Mouse (Mus musculus) thymus, postnatal 14 days (tissue): ENCODE measurements at regions not wholly inside any gene's neighbourhood (a gene's known extent, or its start where the extent isn't known, plus 50 kb on each side); places are given as distances from the start of the nearest gene placed in this dataset.

Experiments used
- DNase-seq: peaks from one replicate; pipeline ENCODE4 v3.0.0; 2021

- no peak for DNase-seq
These were observed 89.9 kb upstream of the Mef2a start for GRCm38 (mm10) chr7:67462591-67462990.

DNA sequence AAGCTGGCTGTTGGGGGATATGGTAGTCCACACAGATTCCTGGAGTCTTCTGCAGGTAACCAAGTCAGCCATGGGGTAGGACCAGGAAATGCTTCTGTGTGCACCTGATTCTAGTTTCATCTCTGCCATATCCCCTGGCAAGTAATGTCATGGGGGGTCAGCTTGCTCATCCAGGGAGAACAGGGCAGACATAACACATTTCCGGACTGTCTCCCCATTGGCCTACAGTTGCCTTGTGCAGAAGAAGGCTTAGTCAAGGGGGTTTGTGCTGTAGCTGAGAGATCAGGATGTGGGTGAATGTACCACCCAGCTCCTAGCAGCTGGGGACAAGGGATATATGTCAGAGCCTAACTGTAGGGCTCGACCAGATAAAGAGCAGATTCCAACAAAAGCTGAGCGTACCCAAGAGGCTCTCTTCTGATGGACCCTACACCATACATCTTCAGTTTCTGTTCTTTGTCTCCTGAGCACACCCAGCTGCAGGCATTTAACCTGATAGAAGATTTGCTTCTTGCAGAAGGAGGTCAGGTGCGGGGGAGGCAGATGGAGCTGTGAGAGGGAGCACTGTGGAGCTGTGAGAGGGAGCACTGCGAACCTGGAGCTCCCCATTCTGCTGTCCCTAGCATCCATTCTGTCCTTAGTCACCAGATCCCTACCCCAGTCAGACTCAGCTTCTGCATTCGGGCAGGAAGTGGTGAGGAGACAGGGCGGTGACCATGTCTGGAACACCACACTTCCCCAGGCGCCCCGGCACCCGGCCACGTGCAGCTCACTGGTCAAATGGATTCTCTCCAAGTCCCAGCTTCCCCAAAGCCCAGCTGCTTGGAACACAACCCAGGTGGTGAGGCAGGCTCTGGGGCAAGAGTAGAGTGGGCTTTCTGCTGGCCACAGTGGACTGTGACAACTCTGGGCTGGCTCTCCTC is 88.9 kb upstream of the Mef2a start:
- DNase-seq: peak; percentile 68

DNA sequence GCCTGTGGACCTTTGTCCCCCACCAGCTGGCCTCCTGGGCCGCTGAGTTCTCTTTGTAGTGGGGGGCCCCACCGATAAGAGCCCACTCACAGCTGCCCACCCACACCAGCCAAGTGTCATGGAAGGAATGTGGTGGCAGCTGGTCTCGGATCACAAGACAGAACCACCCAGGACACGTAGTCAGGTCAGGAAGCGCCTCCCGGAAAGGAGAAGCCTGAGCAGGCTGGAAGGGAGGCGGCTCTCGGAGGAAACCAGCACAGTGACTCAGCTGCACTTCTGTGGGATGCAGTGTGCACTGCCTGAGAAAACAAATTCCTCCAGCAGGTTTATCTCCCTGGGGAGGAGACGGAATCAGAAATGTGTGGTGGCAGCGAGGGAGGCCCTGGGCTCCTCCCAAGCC is 87.2 kb upstream of the Mef2a start:
- no peak for DNase-seq

DNA sequence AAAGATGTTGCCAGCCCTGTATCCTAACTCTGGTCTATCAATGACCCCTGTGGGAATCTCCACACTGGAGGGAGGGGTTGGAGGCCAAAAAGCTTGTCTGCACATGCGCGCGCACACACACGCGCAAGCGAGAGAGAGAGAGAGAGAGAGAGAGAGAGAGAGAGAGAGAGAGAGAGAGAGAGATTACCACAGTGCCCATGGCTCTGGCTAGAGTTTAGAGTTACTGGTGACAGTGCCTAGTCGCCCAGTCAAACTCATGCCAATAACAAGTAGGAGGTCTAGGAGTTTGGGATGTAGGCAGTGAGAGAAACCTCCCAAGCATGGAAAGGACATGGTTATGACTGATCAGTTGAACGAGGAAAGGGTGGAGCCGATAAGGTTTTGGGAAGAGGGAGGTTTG is 86.6 kb upstream of the Mef2a start:
- DNase-seq: no peak

GRCm38 (mm10) chr7:67458640-67459039 is 86.0 kb upstream of the Mef2a start:
- peak; percentile 38 for DNase-seq

- DNase-seq: no peak
These were observed 85.2 kb upstream of the Mef2a start for GRCm38 (mm10) chr7:67457898-67458297.

GRCm38 (mm10) chr7:67456015-67456414 is 83.4 kb upstream of the Mef2a start:
- DNase-seq: no peak

DNA sequence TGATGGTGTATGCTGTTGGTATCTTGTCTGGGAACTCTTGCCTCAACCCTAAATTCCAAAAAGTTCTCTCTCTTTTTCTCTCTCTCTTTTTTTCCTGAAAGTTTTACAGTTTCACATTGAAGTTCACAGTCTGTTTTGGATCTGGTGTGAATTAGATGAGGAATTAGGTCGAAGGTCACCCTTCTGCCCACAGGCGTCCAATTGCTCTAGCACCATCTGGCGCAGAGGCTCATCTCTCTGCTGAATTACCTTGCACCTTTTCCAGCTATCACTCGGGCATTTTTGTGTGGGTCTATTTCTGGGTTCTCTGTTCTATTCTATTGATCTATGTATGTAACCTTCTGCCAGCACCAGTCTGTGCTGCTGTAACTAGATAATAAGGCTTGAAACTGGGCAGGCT is 81.8 kb upstream of the Mef2a start:
- DNase-seq: no peak

DNA sequence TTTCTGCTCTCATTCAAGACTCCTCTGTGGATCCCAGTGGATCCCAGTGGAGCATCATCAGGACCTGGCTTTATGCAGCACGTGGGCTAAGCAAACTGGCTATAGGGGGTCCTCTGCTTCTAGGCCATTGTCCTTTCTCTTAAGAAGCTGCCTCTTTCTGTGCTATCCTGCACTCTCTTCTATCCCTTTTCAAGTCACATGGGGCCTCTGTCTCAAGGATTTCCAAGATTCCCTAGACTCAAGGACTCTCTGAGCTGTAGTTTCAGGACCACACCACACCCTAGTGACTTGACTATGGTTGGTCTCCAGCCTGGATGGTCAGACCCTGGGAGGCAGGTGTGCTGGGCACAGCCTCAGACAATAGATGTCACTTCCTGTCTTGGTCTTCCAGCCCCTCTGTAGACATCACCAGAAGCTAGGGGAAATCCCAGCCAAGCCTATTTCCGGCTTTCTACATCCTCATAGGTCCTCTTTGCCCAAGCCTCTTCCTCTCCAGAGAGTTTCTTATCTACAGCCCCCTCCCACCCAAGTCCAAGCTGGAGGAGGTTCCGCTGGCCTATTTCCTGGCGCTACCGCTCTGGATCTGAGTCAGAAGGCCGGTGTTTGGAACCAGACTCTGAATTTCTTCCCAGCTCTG is 78.6 kb upstream of the Mef2a start:
- no peak for DNase-seq

DNA sequence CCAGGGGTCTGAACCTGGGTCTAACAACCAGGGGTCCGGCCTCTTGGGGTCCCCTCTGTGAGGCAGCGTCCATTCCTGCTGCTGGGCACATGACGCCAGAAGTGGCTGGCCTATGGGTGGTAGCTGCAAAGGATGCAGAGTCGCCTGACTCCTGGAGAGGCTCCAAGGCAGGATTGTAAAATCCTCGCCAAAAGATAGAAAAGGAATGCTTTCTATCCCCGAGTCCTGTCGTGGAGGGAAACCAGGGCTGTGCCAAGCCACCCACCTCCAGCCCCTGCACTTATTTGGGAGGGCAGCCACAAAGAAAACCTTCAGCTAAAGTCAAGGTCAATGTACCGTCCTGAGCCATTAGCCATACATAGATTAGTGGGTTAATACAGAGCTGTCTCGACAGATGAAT is 73.9 kb upstream of the Mef2a start:
- DNase-seq: no peak

GRCm38 (mm10) chr7:67445203-67446041 is 72.8 kb upstream of the Mef2a start:
- DNase-seq: peak; percentile 54

DNA sequence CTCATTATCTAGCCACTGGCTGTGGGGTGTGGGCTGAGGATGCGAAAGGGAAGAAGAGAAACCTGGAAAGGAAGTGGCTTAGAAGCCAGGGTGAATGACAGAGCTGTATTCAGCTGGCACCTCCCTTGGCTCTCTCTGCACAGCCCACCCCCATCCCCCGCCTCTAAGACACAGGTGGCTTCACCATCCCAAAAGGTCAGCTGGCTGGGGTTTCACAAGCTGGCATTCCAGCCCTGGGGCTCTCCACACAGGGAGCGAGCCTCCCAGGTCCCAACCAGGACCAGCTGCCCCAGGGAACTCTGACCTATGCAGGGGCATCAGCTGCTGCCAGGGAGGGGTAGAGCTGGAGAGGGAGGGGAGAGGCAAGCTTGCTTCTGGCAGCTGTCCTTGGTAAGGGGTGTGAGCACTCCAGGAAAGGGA is 71.9 kb upstream of the Mef2a start:
- peak; percentile 78 for DNase-seq

DNA sequence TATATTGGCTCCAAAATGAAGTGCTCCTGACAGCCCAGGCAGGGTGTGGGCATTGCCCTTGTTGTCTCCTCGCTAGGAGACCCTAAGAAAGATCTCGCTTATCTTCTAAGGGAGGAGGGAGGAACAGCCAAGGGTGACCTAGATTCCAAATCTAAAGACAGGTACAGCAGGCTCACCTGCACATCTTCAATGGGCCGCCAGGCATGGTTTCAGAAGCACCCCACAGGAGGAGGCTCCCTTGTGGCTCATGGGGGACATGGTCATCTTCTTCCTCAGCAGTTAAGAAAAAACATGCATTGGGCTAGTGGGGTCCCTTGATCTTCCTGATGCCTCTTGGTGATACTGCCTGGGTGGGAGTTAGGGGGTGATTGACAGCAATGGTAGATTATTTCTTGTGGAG is 71.0 kb upstream of the Mef2a start:
- DNase-seq: peak; percentile 56

DNA sequence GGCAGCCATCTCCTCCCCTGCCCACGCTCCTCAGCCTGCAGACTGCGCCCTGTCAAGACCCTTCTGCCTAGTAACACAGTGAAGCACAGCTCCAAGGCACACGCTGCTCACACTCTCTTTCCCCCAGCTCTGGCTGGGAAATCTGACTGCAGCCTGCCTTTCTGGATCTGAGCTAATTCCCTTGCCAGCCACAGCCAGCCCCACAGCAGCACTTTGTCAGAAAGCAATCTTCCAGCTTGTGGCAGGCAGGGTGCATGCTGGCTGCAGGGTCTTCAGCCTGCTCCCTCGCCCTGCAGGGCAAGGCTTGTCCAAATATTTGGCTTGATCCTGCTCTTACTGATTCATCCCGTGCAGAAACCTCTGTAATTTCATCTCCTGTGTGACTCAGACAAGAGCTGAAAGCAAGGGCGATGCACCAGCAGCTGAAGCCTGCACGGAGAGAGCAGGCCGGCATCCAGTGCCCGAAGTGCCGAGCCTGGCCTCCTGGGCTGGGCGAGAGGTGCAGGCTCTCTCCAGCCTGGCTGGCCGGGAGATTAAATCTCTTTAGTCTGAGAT is 70.4 kb upstream of the Mef2a start:
- peak; percentile 36 for DNase-seq

DNA sequence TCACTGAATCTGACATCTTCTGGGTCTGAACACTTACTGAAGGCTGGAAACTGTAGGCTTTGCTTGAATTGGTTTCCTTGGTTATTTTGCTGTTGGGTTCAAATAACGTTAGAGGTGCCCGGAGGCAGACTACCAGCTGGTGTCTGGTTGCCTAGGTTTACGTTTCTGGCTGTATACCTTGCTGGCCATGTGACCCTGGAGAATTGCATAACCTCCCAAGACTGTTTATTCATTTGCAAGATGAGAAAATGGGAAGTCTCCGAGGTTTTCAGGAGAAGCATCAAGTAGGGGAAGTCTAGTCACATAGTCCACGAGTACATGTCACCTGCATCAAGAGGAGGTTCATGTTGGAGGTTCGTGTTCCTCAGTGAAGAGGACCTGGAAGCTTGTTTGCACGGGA is 69.6 kb upstream of the Mef2a start:
- no peak for DNase-seq

DNA sequence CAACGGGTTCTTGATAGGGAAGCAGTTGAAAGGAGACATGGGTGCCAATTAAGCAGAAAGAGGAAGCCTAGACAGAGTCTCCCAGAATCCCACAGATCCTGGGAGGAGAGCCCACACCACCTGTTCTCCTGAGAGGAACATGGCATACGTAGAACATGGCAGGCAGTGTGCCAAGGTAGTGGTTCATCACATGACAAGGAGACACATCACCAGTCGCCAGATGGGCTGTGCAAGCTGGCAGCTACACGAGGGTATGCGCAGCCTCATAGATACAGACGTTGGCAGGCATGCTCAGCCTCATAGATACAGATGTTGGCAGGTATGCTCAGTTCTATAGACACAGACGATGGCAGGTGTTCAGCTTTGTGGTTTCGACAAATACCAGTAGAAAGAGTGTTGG is 68.1 kb upstream of the Mef2a start:
- DNase-seq: peak; percentile 72

DNA sequence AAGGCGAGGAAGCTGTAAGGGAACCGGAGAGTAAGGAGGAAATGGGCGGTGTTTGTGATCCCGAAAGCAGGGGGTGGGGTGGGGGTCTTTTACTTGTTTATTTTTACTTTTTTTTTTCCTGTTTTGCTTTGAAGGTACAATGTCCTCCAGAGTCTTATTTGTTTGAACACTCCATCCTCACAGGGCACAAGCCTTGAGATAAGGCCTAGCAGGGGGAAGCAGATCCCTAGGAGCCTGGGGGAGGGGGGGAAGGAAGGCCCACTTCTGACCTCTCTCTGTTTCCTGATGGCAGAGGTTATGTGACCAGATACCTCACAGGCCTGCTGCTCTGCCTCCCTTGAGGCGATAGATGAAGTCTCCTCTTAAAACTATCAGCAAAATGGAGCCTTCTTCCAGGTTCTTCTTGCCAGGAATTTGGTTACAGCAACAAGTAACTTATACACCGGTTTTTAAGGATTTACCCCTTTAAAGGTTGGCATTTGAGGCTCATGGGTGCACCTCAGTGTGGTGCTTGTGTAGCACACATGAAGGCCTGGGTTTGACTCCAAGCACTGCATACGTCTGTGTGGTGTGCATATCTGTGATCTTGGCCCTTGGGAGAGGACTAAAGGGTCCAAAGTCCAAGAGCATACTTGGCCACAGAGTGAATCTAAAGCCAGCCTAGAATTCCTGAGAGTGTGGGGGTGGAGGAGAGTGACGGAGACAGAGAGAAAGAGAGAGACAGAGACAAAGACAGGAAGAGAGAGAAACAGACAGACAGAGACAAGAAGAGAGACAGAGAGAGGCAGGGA is 64.8 kb upstream of the Mef2a start:
- no peak for DNase-seq

- DNase-seq: no peak
These were observed 63.1 kb upstream of the Mef2a start for GRCm38 (mm10) chr7:67435643-67436339.

DNA sequence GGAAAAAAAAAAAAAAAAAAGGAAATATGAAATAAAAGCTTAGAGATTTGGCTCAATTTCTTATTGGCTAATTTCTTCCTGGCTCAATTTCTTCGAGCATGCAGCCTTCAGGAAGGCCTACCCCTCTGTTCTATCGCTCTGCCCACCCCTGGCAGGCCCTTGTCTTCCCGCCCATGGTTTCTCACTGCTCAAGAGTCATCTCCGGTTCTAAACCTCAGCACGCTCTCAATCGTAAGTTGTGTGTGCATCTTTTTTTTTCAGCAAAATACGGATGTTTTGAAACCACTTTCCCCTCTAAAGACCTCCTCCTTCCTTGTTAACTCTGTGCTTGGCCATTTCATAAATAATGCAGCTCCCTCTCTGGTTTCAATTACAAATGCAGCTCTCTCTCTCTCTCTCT is 58.3 kb upstream of the Mef2a start:
- no peak for DNase-seq

DNA sequence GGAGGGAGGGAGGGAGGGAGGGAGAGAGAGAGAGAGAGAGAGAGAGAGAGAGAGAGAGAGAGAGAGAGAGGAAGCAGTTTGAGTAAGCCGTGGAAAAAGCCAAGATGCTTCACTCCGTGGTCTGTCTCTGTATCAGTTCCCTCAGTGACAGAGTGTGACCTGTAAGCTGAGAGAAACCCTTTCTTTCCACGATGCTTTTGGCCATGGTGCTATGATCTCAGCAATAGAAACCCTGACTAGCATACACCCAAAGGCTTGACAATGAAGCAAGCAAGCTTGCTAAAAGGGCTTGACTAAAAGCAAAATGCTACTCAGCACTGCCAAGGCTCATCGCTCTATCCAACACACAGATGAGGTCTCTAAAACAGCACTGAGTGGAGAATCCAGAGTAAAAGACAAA is 57.4 kb upstream of the Mef2a start:
- no peak for DNase-seq

- peak; percentile 3 for DNase-seq
These were observed 56.6 kb upstream of the Mef2a start for GRCm38 (mm10) chr7:67429008-67429873.
